Mouse (Mus musculus) layer of hippocampus, postnatal 25 days (tissue): ENCODE measurements around the gene Erv3. TPM values are rescaled to one million over a fixed set of nuclear protein-coding genes. Genes with fewer than 3 reads are reported as not detected.
"Not testable (repeated sequence)": the region's sequence is repeated elsewhere in the genome, so short reads cannot be mapped to it uniquely, and the experiment has no call there.

Experiments
- DNase-seq, 2 experiments: peaks; one replicate each; pipeline ENCODE4 v3.0.0; 2022; ENCODE audit warnings: mixed read lengths in 2 of 2, low spot score in 1 of 2; ENCODE audit errors: extremely low spot score in 1 of 2
- total RNA-seq, 2 experiments: library from RNA; stranded (reverse); gene quantifications; 2 replicates each; pipeline ENCODE4 v1.2.3; 2021

The Erv3 gene
- total RNA-seq, 2 experiments from 2014 or later = 0.30 TPM; not detected in 1

DNA sequence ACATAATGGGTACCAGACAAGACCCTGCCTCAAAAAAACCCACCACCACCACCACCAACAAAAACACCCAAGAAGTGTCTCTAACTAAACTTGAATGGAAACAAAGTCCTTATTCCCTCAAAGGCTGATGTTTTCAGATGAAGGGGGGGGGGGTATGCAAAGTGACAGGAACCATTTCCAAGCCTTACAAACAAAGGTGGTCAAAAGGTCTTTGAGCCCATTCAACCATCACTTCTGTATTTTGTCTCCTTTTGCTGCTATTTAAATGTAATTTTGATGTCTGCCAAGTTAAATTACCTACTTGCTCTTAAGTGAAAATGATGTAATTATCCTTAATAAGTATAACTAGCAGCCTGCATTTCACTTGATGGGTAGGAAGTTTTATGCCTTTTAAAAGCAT lies 7.1 kb upstream of the Erv3 start:
- no peak for DNase-seq

DNA sequence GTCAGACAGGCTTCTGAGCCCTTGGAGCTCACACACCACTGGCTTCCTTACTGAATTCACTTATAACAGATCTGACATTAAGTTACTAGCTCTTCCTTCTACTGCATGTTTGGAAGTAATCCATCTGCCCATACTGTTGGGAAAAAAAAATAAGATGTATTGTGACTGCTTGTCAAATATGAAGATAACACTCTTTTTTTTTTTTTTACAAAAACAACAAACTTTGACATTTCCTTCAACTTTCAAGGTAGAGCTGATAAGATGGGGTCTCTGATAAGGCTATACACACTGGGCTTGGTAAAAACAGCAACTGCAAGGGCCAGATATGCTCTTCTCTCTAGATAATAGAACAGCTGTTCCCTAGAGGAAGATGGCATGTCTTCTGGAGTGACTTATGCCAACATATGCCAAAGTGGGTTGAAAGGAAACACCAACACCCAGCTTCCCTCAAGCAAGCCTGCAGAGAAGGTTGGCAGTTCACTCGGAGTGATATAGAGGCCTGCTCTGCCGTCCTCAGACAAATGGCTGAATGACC lies 4.8 kb upstream of the Erv3 start:
- DNase-seq = no peak

DNA sequence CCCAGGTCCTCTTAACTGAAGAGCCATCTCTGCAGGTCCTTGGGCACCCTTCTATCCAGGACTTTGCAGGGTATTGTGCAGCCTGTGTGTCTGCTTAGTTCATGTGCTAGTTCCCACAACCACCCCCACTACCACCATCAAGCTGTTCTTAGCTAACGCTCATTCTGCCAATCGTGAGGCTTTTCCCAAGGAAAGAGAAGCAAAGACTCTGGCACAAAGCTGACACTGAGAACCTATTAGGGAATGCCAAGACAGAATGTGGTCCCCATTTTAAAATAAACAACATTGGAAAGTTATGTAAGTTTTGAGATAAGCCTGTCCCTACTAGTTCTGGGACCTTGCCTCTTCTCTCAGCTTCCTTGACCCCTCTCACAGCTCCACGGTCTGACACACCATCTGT lies 3.9 kb upstream of the Erv3 start:
- DNase-seq = no peak

DNA sequence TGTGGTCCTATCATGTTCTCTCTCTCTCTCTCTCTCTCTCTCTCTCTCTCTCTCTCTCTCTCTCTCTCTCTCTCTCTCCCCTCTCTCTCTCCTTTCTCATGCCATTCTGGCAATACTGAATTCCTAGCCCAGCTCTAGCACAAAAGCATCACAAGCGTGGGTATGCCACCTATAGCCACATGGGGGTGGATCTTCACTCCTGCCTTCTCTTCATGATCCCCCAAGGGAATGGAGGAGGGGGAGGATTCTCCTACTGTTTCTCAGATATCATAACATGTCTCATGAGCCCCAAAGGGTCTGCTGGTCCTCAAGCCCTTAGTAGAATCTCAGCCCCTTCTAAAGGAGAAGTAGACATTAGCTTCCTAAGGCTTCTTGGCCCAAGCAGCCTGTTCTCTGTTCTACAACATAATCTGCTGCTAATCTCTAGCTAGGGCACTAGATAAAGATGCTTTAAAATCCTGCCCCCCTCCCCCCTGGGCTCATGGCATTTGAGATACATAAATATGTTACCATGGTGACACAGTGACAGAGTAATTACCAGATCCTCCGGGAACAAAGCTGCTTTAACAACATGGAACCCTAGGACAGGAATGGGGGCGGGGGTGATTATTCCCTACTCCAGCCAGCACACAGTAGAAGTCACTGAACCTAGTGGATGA lies 3.2 kb upstream of the Erv3 start:
- DNase-seq = no peak

DNA sequence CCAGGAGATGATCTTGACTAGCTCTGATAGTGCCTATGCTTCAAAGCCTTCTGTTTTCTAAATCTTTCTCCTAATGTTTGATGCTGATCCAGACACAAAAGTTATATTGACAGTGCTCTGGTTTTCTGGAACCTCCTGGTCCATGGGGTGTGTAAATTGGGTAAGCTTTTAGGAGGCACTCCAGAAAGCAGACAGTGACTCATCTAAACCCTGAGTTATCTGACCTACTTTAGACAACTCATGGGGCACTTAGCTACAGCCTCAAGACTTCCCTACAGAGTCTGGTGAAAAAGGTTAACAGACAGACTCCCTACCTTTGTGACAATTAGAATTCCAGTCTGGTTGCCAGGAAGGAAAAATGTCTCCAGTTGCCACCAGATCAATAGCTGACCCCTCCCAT lies 1.7 kb downstream of the Erv3 start:
- DNase-seq = no peak

DNA sequence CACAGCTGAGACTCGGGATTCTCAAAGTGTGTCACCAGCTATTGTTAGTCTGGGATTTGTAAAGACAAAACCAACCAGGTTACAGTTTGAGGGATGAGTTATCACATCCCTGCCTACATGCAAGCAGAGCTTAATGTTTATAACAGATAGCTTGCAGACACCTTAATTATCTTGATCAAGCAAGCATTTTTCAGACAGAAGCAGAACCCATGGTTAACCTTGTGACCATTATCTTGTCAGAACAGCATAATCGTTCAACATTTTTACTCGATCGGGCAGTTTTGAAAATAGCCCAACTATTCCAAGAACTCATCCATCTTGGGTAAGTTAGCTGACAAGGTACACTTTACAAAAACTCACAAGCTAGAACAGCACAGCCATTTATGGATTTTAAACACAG lies 5.8 kb downstream of the Erv3 start:
- no peak for DNase-seq

DNA sequence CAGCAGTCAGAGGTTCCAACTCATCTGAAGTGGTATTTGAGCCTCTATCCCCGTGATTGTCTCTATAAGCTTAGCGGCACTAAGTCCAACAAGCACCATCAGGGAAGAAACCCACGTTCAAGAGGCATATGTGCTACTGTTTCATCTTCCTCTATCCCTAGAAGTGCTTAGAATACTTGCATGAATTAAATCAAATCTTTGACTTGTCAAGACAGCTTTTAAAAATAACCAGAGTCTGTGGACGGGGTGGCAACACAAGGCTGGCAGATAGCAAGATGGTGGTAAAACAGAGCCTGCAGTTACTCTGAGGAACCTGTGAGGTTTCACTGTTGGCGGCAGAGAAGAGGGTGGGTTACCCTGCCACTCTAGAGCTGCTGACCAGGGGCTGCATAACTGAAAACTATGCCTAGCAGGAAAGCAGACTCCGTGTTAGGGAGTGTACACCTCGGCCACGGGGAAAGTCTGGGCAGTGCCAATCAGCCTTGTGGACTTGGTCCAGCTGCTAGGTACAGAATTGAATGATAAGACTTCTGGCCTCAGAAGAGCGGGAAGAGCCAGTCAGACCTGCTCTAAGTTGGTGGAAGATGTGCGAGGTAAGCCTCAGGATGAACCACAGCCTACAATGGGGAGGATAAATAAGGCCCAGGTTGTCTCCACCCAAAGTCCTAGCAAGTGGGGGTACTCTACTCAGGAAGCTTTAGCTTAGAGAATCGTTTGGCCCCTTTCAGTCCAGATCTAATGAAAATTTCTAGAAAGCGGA lies 8.0 kb downstream of the Erv3 start:
- no peak for DNase-seq

DNA sequence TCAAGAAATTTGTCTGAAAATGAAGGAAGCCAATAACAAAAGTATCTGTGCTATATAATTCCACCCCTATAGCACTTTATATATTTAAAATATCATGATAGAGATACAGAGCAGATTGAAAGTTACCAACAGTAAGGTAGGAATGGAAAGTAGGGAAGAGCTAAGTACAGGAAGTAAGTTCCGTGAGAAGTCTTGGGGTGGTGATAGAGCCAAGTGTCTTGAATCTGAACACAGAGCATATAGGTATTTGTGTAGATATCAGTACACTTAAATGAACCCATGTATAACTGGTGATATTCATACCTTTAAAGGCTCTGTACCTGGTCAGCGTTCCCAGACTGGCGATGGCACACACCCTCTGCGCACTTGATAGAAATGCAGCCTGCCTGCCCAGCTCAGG lies 9.5 kb downstream of the Erv3 start:
- DNase-seq = no peak

DNA sequence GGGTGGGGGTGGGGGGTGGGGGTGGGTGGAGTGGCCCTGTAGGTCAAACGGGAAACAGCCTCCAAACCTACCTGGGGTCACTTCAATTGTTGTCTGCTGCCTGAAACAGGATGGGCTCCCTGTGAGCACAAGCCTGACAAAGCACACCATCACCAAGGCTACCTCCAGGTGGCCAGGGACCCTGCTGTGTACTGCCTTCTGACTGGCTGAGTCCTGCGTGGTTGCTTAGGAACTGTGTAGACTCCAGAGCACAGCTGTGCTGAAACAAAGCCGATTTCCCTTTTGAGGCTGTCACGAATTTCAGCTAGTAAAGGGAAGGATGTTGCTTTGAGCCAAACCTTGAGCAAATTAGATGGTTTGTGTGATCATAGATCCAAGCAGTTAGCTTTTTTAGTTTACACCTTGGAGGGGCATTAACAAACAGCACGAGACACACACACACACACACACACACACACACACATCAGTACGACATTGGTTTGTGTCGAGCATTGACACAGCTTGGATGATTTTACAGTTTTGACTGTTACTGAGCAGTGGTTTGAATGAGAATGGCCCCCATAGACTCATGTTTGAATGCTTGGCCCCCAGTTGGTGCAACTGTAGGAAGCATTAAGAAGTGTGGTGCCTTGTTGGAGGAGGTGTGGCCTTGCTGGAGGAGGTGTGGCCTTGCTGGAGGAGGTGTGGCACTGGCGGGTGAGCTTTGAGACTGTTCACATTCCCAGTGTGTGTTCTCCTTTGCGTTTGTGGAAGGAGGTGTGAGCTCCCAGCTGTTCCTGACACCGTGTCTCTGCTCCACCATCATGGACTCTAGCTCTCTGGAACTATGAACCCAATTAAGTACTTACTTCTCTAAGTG lies 11.8 kb downstream of the Erv3 start:
- DNase-seq = peak; percentile 47 to 54

DNA sequence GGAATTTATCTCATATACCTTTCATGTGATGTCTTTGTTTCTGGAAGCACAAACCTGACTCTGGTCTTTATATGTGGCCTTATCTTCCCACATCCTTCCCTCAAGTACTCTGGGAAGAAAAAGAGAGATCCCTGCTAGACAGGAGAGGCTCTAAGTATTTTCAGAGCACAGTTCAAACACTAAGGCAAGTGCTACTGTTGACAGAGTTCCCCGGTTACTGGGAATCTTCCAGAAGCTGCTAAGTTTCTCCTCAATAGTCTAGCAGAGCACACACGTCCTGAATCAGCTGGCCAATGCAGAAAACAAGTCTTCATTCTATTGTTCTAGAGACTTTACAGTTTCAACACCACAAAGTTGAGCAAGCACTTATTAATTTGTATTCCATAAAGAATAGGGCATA lies 12.7 kb downstream of the Erv3 start:
- DNase-seq = no peak

DNA sequence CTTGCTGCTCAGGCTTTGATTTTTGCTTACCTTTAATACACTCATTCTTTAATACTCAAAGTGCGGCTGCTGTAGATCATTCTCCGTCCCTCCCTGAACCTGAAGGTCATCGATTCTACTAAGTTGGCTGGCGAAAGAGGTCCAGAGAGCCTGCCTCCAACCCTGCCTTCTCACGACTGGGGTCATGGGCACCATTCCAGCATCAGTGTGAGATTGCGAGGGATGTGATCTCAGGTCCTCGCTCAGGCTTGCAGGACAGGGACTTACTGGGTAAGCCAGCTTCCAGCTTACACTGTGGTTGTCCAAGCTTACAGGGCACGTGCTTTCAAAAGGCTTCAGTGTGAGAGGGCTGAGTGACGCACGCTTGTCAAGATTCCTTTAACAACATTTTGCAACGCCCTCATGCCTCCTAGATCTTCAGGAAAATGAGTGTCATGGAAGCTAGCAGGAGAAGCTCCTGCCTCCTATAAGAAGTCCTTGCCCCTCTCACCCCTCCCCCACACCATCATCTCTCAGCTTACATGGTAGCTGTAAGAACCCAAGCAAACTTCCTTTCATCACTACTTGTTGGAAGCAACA lies 13.3 kb downstream of the Erv3 start:
- DNase-seq = no peak

DNA sequence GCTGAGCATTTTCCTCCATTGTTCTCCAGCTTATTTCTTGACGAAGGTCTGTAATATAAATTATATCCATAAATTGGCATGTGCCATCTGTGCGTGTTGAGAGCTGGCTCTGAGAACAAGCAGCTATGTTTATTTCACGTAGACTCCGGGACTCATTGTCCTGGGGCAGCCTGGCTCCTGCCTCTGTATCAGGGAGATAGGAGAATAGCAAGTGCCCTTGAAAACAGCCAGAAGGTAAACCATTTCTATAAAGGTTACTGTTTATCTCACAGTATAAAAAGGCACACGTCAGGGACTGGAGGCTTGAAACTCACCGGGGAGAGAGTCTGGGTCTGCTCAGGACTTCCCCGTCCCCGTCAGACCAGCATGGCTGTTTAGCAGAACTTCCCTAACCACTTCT lies 13.9 kb downstream of the Erv3 start:
- no peak for DNase-seq

DNA sequence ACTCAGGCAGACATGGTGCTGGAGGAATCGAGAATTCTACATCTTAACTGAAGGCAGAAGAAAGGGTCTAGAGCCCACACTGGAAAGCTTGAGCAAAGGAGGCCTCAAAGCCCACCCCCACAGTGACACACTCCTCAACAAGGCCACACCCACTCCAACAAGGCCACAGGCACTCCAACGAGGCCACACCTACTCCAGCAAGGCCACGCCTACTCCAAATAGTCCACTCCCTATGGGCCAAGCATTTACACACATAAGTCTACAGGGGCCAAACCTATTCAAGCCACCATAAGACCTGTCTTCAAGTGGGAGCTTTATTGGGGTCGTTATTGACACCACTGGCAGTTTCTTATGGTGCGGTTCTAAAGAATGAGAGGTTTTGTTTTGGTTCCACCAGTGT lies 17.0 kb downstream of the Erv3 start:
- no peak for DNase-seq

DNA sequence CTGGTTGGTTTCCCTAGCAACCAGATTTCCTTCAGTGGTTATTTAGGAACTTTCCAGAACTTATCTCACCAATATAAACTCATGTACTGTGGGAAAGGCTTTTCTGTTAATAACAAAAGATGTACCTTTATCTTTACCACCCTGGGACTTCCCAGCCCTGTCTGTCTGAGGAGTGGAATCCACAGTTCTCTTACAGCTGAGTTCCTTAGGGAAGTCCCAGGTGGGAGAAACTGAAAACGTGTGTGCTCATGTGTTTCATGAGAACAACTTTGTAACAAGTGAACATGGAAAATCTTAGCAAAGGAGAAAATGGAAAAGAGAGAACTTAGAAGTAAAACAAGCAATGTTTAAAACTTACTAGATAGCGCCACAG lies 18.2 kb downstream of the Erv3 start:
- DNase-seq = no peak

DNA sequence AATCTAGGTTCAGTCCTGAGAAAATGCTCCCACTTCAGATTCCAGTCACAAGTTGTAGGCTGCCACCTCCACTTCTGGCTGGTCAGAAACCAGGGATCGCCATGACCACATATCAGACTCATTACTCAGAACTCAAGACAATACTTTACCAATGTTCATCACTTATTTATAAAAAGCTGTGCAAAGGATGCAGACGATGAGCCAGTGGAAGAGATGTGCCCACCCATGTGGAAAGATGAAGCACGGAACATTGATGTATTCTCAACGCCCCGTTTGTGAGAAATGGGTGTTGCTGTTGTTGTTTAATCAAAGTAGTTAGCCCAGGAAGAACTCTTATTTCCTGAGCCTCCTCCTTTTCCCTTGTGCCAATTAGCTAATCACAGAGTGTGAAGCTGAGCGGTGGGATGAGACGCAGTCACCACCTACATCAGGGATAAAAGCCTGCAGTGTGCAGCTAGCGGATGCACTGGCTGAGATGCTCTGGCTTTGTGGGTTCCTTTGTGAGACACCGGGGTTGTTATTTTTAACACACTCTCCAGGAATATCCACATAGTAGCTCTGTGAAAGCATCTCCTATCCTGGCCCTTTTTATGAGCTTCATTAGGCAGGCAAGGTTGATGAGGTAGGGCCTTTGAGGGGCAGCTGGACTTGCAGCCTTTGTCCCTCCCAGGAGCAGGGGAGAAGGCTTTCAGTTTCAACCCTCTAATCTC lies 18.8 kb downstream of the Erv3 start:
- DNase-seq = no peak

DNA sequence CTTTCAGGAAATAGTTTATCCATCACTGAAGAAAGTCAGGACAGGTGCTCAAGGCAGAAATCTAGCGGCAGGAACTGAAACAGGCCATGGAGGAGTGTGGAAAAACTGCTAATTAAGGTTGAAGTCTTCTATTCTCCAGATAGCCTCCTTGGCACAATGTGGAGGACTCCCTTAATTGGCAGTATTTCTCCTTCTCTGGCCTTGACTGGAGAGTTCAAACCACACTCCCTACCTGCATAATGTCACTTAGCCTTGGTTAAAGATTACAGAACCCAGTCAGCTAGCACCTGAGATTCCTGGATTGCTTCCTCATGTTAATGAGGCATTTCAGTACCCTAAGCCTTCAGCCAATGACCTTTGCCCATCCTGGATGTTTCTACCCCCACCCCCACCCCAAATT lies 25.3 kb downstream of the Erv3 start:
- DNase-seq = no peak

DNA sequence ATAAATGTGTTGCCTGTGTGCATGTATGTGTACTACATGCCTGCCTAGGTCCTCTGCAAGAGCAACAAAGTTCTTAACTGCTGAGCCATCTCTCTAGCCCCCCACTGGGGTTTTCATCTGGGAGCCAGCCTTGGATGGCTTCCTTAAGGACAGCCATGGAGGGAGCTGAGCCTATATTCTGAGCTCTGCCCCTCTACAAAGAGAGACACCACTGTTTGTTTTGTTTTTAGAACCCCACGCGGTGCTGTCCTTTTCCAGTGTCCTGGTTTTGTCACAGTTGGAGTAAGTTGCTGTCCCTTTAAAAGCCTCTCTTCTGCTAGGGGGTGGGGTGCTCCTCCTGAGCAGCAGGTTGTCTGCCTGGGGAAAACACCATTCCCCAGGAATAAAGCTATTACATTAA lies 27.7 kb downstream of the Erv3 start:
- DNase-seq = no peak

DNA sequence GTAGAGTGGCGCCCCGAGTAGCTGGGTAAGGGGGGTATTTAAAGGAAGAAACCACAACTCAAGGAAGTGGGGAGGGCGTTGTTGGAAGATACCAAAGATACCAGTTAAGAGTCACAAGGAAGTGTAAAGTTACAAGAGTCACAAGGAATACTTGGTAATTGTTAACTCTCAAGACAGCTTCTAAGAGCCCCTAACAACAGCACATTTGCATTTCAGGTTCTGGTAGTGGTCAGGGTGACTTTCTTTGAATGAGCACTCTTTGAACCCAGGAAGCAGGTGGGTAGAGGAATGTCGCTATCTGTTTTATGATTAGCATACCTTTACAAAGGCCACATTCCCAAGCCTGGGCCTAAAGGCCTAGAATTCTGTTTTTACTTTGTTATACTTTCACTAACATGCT lies 28.6 kb downstream of the Erv3 start:
- not testable (repeated sequence) for DNase-seq

DNA sequence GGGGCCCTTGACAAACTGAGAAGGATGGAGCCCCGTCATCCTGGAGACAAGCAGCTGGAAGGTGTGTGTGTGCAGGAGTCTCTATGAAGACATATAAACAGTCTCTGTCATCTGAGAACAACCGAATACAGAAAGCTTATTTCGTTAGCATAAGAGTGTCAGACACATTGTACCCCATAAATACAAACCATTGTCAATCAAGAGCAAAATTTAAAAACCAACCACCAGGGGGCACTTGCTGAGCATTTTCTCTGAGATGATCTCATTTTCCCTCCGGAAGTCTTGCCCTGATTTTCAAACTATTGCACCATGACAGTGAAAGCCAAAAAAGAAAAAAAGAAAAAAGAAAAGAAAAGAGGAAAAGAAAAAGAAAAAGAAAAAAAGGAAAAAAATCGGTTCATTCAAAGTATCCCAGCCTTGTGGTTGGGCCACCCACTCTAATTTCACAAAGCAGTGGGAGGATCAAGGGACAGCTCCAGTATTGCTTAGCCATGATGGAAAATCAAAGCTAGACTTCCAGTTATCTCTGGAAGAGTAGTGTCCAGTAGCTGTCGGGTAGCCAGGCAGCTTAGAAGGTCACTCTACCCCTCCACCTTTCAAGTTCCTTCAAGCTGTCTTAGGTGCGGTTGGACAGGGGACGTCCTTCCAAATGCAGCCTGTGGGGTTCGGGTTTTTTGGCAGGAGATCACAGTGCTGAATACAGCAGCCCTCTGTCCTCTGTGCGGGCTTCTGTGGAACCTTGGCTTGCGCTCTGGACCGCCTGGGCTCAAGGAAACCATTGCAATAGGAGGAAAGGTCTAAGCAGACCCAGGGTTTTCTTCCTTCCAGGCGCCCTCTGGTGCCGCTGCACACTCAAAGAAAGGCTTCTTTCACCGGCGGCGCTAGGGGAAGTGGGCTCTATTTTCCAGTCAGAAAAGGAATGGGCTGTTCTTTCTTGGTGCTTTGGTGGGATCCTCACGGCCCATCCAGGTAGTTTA lies 31.3 kb downstream of the Erv3 start:
- peak in 1 of 2 experiments; percentile 73 for DNase-seq
